Mouse (Mus musculus) Muller cell, postnatal 12 days (primary cell): Measurements from ENCODE around the gene Gm8024.
"Not testable (repeated sequence)": the region's sequence is repeated elsewhere in the genome, so short reads cannot be mapped to it uniquely, and the experiment has no call there.

Experiments used
- DNase-seq: peaks from one replicate; pipeline ENCODE4 v3.0.0-alpha.2; 2015; ENCODE audit errors: inconsistent ontology term

The Gm8024 gene

DNA sequence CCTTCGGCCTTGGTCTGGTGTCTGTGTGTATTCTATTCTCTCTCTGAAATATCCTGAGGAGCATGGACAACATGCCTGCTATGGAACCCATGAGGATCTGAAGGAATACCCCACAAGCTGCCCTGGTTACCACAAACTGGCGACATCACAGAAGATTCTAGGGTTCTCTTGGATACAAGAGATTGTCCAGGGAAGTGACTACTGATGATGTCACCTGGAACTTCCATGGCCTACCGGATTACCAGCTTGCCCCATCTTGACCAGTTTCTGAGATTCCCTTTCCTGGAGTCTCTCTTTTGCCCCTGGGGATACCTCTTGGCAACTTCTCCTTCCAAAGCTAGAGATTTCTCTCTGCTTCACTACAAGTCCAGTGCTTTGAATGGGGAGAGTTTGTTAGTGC, at the start of gene Gm8024:
Gene Gm8024 (minus strand): TSS at position 101 of the 400 bp plus-strand sequence.
- not testable (repeated sequence) for DNase-seq

DNA sequence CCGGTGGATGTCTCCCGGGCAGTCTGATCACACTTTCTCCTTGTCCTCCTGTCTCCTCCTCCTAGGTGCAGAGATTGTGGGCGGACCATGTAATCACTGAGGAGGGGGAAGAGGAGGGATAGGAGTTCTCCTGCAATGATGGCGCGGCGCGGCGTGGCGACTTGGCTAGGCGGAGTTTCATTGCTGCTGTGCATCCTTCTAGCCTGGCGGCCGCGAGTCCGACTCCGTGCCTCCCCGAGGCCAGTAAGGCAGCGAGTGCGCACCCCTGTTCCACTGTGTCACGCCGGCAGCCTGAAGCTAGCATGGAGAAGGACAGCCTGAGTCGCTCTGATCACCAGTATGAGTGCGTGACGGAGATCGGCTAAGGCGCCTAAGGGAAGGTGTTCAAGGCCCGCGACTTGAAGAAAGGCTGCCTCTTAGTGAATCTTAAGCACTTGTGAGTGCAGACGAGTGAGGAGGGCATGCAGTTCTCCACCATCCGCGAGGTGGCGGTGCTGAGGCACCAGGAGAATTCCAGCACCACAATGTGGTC, 19.2 kb upstream of the Gm8024 start:
- DNase-seq: not testable (repeated sequence)

DNA sequence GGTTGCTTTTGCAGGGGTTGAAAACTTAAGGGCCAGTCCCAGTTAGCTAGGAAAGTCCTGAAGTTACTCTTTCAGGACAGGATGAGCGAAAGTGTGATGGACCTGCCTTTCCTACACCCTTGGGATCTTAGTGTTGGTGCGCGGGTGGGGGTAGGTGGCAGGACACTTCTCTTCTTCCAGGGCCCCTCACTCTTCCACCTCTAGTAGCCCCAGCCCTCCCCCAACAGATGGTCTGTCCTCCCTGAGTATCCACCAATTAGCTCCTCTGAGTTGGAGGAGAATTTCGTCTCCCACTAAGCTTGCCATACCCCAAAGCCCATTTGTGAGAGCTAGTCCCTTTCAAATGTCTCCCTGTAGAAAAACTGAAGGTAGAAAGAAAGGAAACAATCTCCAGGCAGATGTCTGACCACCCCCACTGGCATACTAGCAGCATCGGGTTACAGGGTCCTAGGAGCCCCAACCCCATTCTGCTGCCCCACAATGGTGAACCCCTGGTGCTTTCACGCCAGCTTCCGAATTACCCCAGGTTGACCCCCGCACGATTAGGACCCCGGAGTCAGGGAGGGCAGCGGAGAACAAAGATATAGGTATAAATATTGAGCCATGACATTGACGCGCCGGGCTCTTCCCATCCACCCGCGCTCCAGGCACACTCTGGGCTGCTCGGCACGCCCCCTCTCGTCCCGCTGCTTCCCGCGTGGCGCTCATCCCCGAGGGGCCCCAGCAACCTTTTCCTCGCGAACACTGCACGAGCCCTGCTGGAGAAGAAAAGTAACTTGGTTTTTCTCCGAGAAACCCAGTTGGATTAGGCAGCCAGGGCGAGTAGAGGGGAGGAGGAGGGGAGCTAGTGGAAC, 18.5 kb upstream of the Gm8024 start:
- not testable (repeated sequence) for DNase-seq

DNA sequence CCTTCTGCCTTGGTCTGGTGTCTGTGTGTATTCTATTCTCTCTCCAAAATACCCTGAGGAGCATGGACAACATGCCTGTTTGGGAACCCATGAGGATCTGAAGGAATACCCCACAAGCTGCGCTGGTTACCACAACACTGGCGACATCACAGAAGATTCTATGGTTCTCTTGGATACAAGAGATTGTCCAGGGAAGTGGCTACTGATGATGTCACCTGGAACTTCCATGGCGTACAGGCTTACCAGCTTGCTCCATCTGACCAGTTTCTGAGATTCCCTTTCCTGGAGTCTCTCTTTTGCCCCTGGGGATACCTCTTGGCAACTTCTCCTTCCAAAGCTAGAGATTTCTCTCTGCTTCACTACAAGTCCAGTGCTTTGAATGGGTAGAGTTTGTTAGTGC, 21.8 kb downstream of the Gm8024 start, which contains the start of gene Gm8020:
Gene Gm8020 (minus strand): TSS at position 101 of the 400 bp plus-strand sequence.
- not testable (repeated sequence) for DNase-seq
